Mouse (Mus musculus): ENCODE measurements around the gene Mecom.

- no peak for TF ChIP-seq CTCF (IDR thresholded peaks at IDR 0.05; ENCODE audit: extremely low read depth, insufficient read depth, low read length)
- no peak for TF ChIP-seq POLR2A (IDR thresholded peaks at IDR 0.05; ENCODE audit: extremely low read depth, insufficient read depth, low read length)
Measured at GRCm38 (mm10) chr3:30260945-30261344, 286.9 kb downstream of the Mecom start.

Data from cortical plate, adult 2 months (tissue).